Mouse (Mus musculus) limb, embryonic 12.5 days (tissue): ENCODE results near the gene Igf1. TPM values are rescaled to one million over a fixed set of nuclear protein-coding genes. Genes with fewer than 3 reads are reported as not detected.

ENCODE experiments used
- ATAC-seq: fragments of 200-750 bp; cut with Nextera tagmentation; 2 replicates; pipeline ENCODE4 v1.8.0; 2017; ENCODE audit warnings: low read depth, moderate TSS enrichment; ENCODE audit not compliant: insufficient number of reproducible peaks, insufficient read depth, low FRiP score, low TSS enrichment
- H3K27ac ChIP-seq: fragments of 300-500 bp; sonication (generic); 2 replicates; pipeline ENCODE4 v1.5.1; 2016; ENCODE audit warnings: mild to moderate bottlenecking, moderate library complexity
- H3K27me3 ChIP-seq: fragments of 300-500 bp; sonication (generic); 2 replicates; pipeline ENCODE4 v1.6.1; 2016; ENCODE audit warnings: mild to moderate bottlenecking, moderate library complexity
- H3K36me3 ChIP-seq: fragments of 300-500 bp; sonication (generic); 2 replicates; pipeline ENCODE4 v1.6.1; 2016; ENCODE audit warnings: mild to moderate bottlenecking, moderate library complexity
- H3K4me1 ChIP-seq: fragments of 300-500 bp; sonication (generic); replicated peaks from 2 replicates; pipeline ENCODE4 v1.6.1; 2016
- H3K4me2 ChIP-seq: fragments of 300-500 bp; sonication (generic); 2 replicates; pipeline ENCODE4 v1.6.1; 2016; ENCODE audit warnings: mild to moderate bottlenecking, moderate library complexity
- H3K4me3 ChIP-seq: fragments of 300-500 bp; sonication (generic); replicated peaks from 2 replicates; pipeline ENCODE4 v1.5.1; 2016; ENCODE audit warnings: mild to moderate bottlenecking
- H3K9ac ChIP-seq: fragments of 300-500 bp; sonication (generic); replicated peaks from 2 replicates; pipeline ENCODE4 v1.6.1; 2016; ENCODE audit warnings: mild to moderate bottlenecking, moderate library complexity
- H3K9me3 ChIP-seq: fragments of 300-500 bp; sonication (generic); 2 replicates; pipeline ENCODE4 v1.6.1; 2016; ENCODE audit warnings: mild to moderate bottlenecking, moderate library complexity
- WGBS: fragments of 180-500 bp; shearing (Covaris S2); methylation state at CpG from one replicate; pipeline ENCODE4 v1.1.7; 2016; 5-methylcytosine and 5-hydroxymethylcytosine counted together
- polyA plus RNA-seq: library from polyadenylated mRNA; unstranded; fragments of >200 nt; fragmentation: Nextera tagmentation; extraction: Ambion mirVana; gene quantifications from 2 replicates; pipeline ENCODE4 v1.2.1, GENCODE M21; 2016

The Igf1 gene
- polyA plus RNA-seq, 1 experiment from 2014 or later, result 23.8 TPM

DNA sequence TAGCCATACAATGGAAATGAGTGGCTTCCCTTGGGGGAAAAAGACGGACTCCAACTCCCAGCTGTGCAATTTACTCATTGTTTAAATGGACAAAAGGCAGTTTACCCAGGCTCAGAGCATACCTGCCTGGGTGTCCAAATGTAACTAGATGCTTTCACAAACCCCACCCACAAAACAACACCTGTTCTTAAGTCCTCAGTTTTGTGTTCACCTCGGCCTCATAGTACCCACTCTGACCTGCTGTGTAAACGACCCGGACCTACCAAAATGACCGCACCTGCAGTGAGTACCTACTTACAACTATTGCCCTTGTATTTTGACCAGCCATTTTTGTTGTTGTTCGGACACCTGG is 3.0 kb downstream of the Igf1 start:
- H3K4me1 ChIP-seq, result peaks cover 76% of the 10 kb centered on the region

DNA sequence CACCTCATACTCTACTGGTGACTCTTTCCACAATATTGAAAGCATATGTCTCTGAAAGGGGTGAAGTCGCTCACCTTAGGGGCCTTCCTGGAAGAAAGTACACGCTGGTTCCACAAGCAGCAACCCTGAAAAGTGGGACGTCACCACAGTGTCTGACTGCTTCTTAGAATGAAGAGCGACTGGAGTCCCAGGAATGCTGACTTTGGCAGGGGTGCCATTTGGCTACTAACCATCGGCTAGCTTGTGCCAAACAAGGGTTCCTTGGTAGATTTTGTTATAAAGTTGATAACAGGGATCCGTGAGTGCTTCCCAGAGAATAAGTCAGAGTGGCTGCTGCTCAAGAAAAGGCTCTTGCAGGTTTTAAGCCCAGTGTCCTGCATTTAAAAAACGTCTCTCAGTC is 4.8 kb downstream of the Igf1 start:
- Histone ChIP-seq H3K4me3 (no peak overlapping the region), H3K27ac (peak overlapping the region; percentile 53; the same call in 1 of the 2 replicates)

More for the DNA sequence above, 3.0 kb downstream of the Igf1 start:
- H3K27me3 ChIP-seq, result peaks cover 60% of the 10 kb centered on the region
- peak overlapping the region; percentile 63 for H3K9ac ChIP-seq
- peak overlapping the region; percentile 78 for H3K4me2 ChIP-seq
- WGBS, result 50% methylated on average over 6 of the region's 6 CpGs
- peak overlapping the region; percentile 47 for H3K4me3 ChIP-seq
- H3K27ac ChIP-seq, result peak overlapping the region; percentile 90
- no peaks in the 10 kb centered on the region for H3K9me3 ChIP-seq
- no peak for ATAC-seq
- no peaks in the 10 kb centered on the region for H3K36me3 ChIP-seq

GRCm38 (mm10) chr10:87863326-87863725 is 5.3 kb downstream of the Igf1 start:
- Histone ChIP-seq H3K4me2 (peak overlapping the region; percentile 37), H3K4me1 (peaks cover 74% of the 10 kb centered on the region), H3K9ac (no peak overlapping the region)

More for the DNA sequence above, 4.8 kb downstream of the Igf1 start:
- peaks cover 48% of the 10 kb centered on the region for H3K27me3 ChIP-seq
- 27% methylated on average over 7 of the region's 7 CpGs for WGBS
- peaks cover 75% of the 10 kb centered on the region for H3K4me1 ChIP-seq
- no peak overlapping the region for H3K9ac ChIP-seq
- H3K4me2 ChIP-seq, result peak overlapping the region; percentile 37
- H3K36me3 ChIP-seq, result no peaks in the 10 kb centered on the region
- no peaks in the 10 kb centered on the region for H3K9me3 ChIP-seq
- ATAC-seq, result no peak

GRCm38 (mm10) chr10:87865712-87866111 is 7.6 kb downstream of the Igf1 start:
- H3K4me3 ChIP-seq, result no peak overlapping the region
- no peak for ATAC-seq
- H3K4me1 ChIP-seq, result peaks cover 69% of the 10 kb centered on the region
- H3K9me3 ChIP-seq, result no peaks in the 10 kb centered on the region
- H3K4me2 ChIP-seq, result no peak overlapping the region
- no peak overlapping the region for H3K27ac ChIP-seq
- H3K36me3 ChIP-seq, result no peaks in the 10 kb centered on the region
- H3K27me3 ChIP-seq, result peaks cover 41% of the 10 kb centered on the region
- H3K9ac ChIP-seq, result no peak overlapping the region
- WGBS, result 91% methylated on average over 9 of the region's 9 CpGs

More at GRCm38 (mm10) chr10:87863326-87863725, 5.3 kb downstream of the Igf1 start:
- WGBS, result 12% methylated on average over 4 of the region's 4 CpGs
- no peaks in the 10 kb centered on the region for H3K36me3 ChIP-seq
- H3K27ac ChIP-seq, result peak overlapping the region; percentile 53; the same call in 1 of the 2 replicates
- no peak overlapping the region for H3K4me3 ChIP-seq
- H3K27me3 ChIP-seq, result peaks cover 43% of the 10 kb centered on the region
- no peaks in the 10 kb centered on the region for H3K9me3 ChIP-seq
- ATAC-seq, result no peak

GRCm38 (mm10) chr10:87866448-87866847 is 8.4 kb downstream of the Igf1 start:
- Histone ChIP-seq H3K9me3 (no peaks in the 10 kb centered on the region), H3K4me3 (no peak overlapping the region), H3K27me3 (peaks cover 44% of the 10 kb centered on the region), H3K4me2 (no peak overlapping the region), H3K4me1 (peaks cover 68% of the 10 kb centered on the region), H3K27ac (no peak overlapping the region), H3K9ac (no peak overlapping the region), H3K36me3 (no peaks in the 10 kb centered on the region)
- 45% methylated on average over 8 of the region's 8 CpGs for WGBS
- ATAC-seq, result no peak

GRCm38 (mm10) chr10:87867217-87867616 is 9.2 kb downstream of the Igf1 start:
- ATAC-seq, result no peak
- Histone ChIP-seq H3K4me2 (peak overlapping the region; percentile 11), H3K9me3 (no peaks in the 10 kb centered on the region), H3K36me3 (no peaks in the 10 kb centered on the region), H3K4me3 (no peak overlapping the region), H3K27me3 (peaks cover 51% of the 10 kb centered on the region), H3K4me1 (peaks cover 69% of the 10 kb centered on the region), H3K27ac (no peak overlapping the region), H3K9ac (no peak overlapping the region)
- 11% methylated on average over 2 of the region's 2 CpGs for WGBS

DNA sequence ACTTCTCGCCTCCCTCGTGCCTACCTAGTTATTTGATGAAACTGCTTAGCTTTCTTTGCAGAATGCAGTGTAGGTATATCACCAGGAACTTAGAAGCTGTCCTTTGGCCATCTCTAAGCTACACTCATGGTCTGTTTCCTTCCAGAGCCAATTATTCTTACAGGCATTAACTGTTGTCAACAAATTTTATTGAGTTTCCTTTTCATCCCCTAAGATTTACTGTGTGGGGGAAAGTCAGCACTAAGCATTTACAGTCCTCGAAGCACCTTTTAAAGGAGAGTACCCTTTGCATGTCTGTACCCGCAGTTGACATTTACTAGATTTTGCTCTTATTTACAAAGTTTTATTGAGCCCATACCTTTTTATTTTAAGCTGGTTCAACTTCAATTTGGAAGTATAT is 9.6 kb downstream of the Igf1 start:
- Histone ChIP-seq H3K9me3 (no peaks in the 10 kb centered on the region), H3K4me3 (no peak overlapping the region), H3K4me2 (peak overlapping the region; percentile 11), H3K4me1 (peaks cover 74% of the 10 kb centered on the region), H3K27ac (no peak overlapping the region), H3K27me3 (peaks cover 51% of the 10 kb centered on the region), H3K9ac (no peak overlapping the region), H3K36me3 (no peaks in the 10 kb centered on the region)
- WGBS, result 6% methylated on average over 4 of the region's 4 CpGs
- ATAC-seq, result no peak

DNA sequence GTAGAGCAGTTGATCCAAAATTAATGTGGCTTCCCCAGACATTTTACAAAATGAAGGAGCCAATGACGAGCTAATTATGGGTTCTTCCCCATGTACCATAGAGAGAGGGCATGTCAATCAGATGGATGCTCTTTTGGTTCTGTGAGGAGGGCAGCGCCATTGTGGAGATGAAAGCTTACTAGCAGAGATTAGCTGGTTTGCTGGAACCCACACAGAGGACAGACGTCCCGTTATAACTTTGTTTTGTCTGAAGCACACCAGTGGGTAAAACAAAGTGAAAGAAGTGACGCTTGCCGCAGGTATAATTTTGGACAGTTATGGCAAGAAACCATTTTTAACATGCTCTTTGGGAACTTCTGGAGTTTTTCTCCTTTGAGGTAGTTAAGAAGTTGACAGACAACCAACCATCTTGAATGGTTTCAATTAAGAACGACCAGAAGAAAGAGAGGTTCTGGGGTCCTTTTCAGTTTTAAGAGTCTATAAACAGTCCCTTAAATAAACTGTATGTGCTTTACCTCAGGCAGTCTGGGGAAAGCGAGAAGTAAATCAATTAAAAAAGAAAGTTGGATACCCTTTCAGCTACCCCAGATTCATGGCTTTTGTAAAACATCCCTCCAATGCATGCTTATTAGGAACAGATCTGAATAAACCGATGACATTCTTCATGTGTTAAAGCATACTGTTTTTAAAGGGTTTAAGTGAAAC is 10.4 kb downstream of the Igf1 start:
- no peak overlapping the region for H3K9ac ChIP-seq
- peak overlapping the region; percentile 26 for H3K4me2 ChIP-seq
- H3K4me1 ChIP-seq, result peaks cover 70% of the 10 kb centered on the region
- no peak overlapping the region for H3K4me3 ChIP-seq
- H3K27me3 ChIP-seq, result peaks cover 49% of the 10 kb centered on the region
- no peaks in the 10 kb centered on the region for H3K36me3 ChIP-seq
- 0 out of 2 replicates have a peak, but pooled peaks have one; percentile 35 for ATAC-seq
- WGBS, result 14% methylated on average over 9 of the region's 9 CpGs
- no peaks in the 10 kb centered on the region for H3K9me3 ChIP-seq
- H3K27ac ChIP-seq, result no peak overlapping the region

DNA sequence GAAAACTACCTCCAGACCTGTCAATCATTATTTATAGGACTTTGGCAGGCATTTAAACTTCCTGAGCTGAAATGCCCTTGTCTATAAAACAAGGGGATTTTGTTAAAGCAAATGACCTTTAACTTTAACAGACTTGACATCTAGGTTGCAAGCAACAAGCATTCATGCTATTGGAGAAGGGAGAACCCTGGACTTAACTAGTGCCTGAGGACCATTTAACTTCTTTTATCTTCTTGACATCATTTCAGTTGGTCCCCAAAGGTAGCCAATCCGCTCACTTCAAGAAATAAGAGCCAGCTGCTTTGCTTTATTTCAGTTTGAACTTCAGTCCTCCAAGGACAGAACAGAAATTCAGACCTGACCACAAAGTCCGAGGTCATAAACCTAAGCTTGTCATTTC is 11.1 kb downstream of the Igf1 start:
- no peaks in the 10 kb centered on the region for H3K36me3 ChIP-seq
- ATAC-seq, result no peak
- H3K27ac ChIP-seq, result no peak overlapping the region
- H3K4me1 ChIP-seq, result peaks cover 67% of the 10 kb centered on the region
- H3K9ac ChIP-seq, result no peak overlapping the region
- peak overlapping the region; percentile 26; the same call in 1 of the 2 replicates for H3K4me2 ChIP-seq
- 15% methylated on average over 2 of the region's 2 CpGs for WGBS
- H3K9me3 ChIP-seq, result no peaks in the 10 kb centered on the region
- H3K4me3 ChIP-seq, result no peak overlapping the region
- H3K27me3 ChIP-seq, result peaks cover 51% of the 10 kb centered on the region

DNA sequence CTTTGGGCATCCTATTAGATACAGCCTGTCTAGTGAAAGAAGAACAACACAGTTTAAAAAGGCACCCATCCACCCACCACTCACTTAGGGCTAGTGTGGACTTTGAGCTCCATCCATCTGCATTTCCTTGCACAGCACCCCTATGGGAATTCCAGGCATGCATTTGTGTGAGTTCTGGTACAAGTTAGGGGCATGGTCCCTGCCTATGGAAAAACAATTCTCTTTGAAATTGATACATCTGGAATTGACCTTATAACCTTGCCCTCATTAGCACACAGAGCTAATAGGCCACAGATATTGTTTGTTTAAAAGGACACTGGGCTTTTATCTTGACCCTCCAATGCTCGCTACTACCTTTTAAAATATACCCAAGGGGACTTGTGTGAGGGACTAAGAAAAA is 11.6 kb downstream of the Igf1 start:
- no peaks in the 10 kb centered on the region for H3K9me3 ChIP-seq
- peak; percentile 48; the same call in 1 of the 2 replicates for ATAC-seq
- no peak overlapping the region for H3K9ac ChIP-seq
- 0 out of 2 replicates have a peak overlapping the region, but pooled peaks have one; percentile 26 for H3K4me2 ChIP-seq
- 30% methylated on average over 1 of the region's 1 CpGs for WGBS
- no peaks in the 10 kb centered on the region for H3K36me3 ChIP-seq
- H3K27me3 ChIP-seq, result peaks cover 51% of the 10 kb centered on the region
- no peak overlapping the region for H3K4me3 ChIP-seq
- no peak overlapping the region for H3K27ac ChIP-seq
- H3K4me1 ChIP-seq, result peaks cover 61% of the 10 kb centered on the region

DNA sequence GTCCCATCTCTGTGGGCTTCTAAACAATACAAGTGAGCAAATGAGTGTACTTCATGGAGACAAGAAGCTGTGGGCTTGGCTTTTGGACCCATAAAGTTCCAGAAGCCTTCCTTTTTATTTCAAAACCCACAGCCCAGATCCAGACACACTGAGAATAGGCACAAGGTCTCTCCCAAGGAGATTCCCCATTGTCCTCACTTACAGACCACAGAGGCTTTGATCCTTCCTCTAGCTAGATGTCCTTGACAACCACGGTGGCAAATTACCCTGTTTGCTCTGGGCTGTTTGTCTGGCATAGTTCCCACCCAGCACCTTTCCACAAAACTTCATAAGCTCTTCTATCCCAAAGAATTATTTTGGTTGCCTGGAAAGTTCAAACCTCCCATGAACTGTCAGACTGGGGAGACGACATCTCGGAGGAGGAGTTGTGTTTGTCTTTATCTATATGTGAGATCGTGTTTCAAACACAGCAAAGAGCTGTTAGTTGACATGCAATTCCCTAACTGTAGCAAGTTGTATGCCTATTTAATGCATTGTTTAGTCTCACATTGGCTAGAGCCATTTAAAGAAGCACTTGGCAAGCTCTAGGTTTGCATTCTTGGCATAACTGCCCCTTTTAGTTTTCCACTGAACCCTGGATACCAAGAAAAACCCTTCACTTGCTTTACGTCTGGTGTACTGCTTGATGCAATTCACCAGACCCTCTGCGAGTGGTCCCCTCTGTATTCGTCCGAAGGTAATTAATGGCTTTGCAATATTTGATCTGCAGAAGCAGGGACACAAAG is 14.0 kb downstream of the Igf1 start:
- WGBS, result 14% methylated on average over 8 of the region's 8 CpGs
- no peak overlapping the region for H3K4me2 ChIP-seq

More for the DNA sequence above, 14.0 kb downstream of the Igf1 start:
- H3K36me3 ChIP-seq, result no peaks in the 10 kb centered on the region
- no peak overlapping the region for H3K27ac ChIP-seq
- H3K4me3 ChIP-seq, result no peak overlapping the region
- H3K9ac ChIP-seq, result no peak overlapping the region
- H3K4me1 ChIP-seq, result peaks cover 48% of the 10 kb centered on the region
- ATAC-seq, result no peak
- H3K9me3 ChIP-seq, result no peaks in the 10 kb centered on the region
- H3K27me3 ChIP-seq, result peaks cover 48% of the 10 kb centered on the region
